Mouse (Mus musculus) cerebellum, postnatal 10 days (tissue): ENCODE results near the gene Wdr5.
"Not testable (repeated sequence)": the region's sequence is repeated elsewhere in the genome, so short reads cannot be mapped to it uniquely, and the experiment has no call there.

Experiments
- DNase-seq, 2 experiments: peaks; one replicate each; pipeline ENCODE4 v3.0.0; 2021; ENCODE audit warnings: mixed read lengths in 2 of 2

The Wdr5 gene

GRCm38 (mm10) chr2:27504113-27504885, 10.7 kb upstream of the Wdr5 start:
- no peak for DNase-seq

DNA sequence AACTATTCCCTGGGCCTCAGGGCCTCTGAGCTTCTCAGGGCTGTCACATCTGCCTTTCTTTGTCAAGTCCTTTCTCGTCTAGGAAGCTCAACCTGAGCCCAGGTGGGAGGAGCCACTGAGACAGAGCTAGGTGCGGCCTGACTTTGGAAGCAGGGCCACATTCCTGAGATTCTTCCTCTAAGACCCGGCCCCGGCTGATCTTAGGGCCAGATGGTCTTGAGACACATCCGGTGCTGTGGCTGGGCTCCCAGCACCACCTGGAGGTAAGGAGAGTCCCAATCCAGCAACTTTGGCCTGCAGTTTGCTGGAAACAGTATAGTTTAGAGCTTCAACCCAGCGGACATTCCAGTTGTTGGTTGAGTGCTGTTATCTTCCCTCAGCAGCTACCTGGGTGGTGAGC, 9.4 kb upstream of the Wdr5 start:
- DNase-seq = no peak

- not testable (repeated sequence) for DNase-seq
Observed at GRCm38 (mm10) chr2:27506658-27507057, 8.3 kb upstream of the Wdr5 start.

DNA sequence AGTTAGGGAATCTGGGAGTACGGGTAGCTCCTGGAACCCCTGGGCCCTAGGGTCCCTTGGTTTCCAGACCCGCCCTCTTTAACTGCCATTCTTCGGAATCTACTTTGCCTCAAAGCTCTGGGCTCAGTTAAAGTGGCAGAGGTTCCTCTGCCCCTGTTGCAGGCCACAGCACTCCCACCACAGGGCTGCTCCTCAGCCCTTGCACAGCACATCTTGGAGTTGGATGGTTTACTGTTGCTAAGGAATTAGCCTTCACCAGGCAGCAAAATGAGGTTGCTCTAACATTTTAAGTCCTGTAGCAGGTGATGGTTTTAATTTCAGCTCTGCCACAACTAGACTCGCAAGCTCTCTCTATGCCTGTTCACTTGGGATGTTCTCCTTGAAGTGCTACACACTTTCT, 7.4 kb upstream of the Wdr5 start, which contains the start of gene Brd3:
Gene Brd3, minus strand, starts transcription at position 101 of the 400 bp plus-strand sequence.
- DNase-seq = no peak

DNA sequence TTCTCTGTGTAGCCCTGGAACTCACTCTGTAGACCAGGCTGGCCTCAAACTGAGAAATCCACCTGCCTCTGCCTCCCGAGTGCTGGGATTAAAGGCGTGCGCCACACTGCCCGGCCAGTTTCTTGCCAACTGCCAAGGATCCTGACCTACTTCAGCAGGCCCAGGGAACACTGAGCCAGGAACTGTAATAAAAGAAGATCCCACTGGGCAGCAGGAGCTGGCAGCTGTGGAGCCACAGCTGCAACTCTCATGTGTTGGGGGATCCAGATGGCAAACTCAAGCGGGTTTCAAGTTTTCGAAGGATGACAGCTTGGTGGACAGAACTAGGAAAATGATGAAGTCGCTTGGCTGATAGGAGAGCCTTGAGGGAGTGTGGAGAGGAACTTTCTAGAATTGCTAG, 4.3 kb upstream of the Wdr5 start:
- DNase-seq = no peak

- no peak for DNase-seq
Observed at GRCm38 (mm10) chr2:27512909-27513308, 2.0 kb upstream of the Wdr5 start.

DNA sequence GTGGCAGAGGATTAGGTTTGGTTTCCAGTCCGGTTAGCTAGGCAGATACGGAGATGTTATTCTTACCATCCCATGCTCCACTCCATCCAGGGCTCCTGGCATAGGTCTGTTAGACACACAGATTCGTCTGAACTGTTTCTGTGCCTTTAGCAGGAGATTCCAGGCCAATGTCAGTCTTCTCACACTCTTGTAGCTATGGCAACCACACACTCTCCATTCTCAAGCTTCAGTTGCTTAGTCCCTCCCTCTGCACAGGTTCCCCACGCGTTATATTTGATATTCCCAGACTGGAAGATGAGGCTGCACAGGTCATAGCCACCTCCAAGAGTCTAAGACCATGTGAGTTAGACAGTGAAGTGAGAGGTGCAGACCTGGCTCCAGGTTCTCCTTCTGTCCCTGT, 1.1 kb upstream of the Wdr5 start:
- DNase-seq = no peak

- DNase-seq = peak; percentile 23 to 42
Observed at GRCm38 (mm10) chr2:27515341-27516166, 597 bp downstream of the Wdr5 start.

DNA sequence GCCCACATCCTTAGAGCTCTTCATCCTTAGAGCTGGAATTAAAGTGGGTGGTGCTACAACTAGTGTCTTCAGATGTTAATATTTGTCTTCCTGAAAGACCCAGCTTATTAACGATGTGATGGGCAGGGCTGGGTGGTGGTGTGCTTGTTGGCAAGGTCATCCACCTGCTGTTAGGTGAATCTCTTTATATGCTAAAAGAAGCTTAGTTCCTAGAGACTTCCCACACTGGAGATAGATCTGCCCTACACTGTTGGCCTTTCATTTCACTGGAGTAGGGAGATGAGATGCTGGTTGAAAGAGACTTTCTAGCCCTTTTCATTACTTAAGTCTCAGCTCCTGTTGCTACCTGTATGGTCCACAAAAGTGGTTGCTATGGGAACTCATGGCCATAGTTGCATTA, 1.3 kb downstream of the Wdr5 start:
- DNase-seq = no peak

DNA sequence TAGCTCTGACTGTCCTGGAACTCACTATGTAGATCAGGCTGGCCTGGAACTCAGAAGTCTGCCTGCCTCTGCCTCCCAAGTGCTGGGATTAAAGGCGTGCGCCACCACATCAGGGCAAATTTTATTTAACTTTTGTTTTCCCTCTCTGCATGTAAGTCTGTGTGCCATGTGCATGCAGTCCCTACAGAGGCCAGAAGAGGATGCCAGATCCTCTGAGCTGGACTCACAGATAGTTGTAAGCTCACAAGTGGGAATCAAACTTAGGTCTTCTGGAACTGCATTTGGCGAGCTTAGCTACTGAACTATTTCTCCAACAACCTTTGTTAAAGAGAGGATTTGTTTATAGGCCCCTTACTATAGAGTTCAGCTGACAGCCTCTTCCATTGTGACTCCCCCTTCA, 3.3 kb downstream of the Wdr5 start:
- DNase-seq = no peak

DNA sequence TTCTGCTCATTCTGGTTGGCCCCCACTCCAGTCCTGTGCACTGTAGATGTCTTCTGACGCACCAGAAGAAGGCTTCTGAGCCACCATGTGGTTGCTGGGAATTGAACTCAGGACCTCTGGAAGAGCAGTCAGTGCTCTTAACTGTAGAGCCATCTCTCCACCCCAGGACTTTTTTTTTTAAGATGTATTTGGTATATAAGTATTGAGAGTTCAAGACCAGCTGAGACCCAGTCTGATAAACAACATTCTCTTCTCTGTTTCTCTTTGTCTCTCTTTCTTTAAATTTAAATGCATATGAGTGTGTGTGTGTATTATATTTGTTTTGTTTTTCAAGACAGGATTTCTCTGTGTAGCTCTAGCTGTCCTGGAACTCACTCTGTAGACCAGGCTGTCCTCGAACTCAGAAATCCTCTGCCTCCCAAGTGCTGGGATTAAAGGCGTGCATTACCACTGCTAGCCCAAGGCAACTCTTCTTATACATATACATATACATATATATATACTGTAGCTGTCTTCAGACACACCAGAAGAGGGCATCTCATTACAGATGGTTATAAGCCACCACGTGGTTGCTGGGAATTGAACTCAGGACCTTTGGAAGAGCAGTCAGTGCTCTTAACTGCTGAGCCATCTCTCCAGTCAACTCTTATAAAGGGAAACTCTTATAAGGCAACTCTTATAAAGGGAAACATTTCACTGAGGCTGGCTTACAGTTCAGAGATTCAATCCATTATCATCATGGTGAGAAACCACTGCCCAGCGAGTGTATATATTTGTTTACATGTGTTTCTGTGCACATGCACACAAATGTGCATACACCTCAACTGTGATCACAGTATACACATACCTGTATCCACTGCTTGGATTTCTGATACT, 23.7 kb downstream of the Wdr5 start:
- not testable (repeated sequence) for DNase-seq

DNA sequence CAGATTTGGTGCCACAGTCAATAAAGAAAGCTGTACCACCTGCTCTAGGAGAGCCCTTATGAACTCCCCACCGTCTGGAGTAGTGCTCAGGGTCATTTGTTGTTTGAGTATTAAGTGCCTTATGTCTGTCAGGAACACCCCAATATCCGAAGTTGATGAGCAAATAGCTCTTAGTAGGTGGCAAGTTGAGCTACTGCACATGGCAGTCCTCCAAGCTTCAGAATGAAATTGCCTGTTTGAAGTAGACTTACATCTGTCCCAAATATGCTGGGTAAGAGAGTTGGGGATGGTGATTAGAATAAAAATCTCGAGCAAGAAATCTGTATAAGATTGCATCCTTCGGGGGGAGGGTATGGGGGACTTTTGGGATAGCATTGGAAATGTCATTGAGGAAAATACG, 24.4 kb downstream of the Wdr5 start:
- DNase-seq = peak; percentile 27 to 60

DNA sequence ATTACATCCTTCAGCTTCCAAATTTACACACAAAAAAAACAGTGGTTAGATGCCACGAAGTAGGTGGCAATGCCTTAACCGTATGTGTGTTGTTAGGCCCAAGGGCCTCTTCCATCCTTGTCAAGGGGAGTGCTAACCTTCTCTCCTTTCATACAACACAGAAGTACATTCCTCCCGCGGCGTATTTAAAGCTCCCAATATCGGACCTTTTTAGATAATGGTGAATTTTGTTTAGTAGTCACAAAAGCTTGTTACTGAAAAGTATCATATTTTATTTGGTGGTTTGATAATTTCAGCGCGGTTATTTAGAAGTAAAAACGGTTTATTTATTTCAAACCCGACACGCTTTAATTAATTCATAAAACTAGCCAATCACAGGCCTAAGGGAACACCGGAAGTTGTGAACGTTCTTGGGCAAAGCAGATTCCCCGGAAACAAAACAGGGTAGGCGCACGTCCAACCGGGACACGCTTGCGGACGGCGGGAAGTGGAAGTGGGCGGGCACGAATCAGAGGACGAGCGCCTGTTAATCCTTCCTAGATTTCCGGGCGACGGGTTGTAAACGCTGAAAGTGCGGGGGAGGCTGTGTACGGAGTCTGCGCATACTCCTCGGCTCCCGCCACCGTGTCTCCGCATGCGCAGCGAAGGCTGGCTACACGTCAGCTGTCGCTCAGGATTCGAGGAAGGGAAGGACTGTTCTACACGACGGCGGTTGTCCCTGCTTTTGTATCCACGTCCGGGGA, 25.0 kb downstream of the Wdr5 start:
- DNase-seq = peak; percentile 99

GRCm38 (mm10) chr2:27540515-27540836, 25.5 kb downstream of the Wdr5 start:
- no peak for DNase-seq

GRCm38 (mm10) chr2:27541225-27541624, 26.3 kb downstream of the Wdr5 start:
- DNase-seq = no peak

- DNase-seq = no peak
Observed at GRCm38 (mm10) chr2:27544613-27545012, 29.7 kb downstream of the Wdr5 start.

DNA sequence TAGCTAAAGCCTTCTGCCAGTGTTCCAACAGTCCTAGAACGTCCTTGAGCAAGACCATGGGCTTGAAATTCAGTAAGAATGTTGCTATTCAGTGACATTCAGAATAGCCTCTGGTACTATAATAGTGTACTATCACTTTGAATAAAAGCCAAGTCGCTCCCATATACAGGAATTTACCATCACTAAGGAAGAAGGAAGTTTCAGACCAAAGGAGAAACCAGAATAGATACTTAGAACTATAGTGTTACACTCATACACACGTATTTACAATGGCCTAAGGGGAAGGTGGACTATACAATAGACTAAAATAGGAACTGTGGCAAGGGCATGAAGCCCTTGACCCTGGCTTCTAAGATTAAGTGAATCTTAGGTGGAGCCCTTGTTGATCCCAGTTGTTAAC, 30.6 kb downstream of the Wdr5 start:
- DNase-seq = not testable (repeated sequence)

DNA sequence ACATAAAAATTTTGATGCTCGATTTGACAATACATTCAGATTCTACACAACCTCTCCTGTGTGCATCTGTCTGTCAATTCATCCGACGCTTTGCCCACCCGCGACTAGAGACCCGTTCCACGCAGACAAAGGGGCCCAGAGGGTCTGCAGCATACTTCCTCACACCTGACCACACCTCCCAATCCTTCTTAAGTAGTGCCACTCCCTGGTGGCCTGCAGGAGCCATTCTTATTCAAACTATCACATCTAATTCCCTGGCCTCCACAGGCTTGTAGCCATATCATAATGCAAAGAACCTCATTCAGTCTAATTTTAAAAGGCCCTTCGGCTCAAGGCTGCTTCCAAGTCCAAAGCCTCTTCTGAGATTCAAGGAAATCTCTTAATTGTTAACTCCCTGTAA, 31.1 kb downstream of the Wdr5 start:
- DNase-seq = not testable (repeated sequence)

DNA sequence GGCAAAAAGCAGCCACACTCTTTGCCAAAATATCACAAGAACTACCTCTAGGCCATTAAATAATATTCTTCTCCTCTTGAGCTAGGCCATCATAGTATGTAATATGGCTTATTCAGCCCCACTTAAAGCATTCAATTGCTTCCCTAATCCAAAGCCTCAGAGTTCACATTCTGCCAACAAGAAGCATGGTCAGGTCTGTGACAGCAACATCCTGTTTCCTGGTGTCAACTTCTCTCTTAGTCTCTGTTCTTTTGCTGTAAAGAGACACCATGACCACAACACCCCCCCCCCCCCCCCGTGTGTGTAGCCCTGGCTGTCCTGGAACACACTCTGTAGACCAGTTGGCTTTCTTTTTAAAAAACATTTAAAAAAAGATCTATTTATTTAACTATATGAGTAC, 32.4 kb downstream of the Wdr5 start:
- no peak for DNase-seq

DNA sequence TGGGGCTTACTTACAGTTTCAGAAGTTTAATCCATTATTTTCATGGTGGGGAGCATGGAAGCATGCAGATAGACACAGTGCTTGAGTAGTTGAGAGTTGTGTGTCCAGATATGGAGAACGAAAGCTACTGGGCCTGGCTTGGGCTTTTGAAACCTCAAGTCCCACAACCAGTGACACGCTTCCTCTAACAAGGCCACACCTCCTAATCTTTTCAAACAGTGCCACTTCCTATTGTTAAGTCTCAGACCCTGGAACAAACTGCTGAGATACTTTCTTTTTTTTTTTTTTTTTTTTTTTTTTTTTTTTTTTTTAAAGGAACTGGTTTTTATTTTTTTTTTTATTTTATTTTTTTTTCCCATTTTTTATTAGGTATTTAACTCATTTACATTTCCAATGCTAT, 33.0 kb downstream of the Wdr5 start:
- no peak for DNase-seq

- DNase-seq = no peak
Observed at GRCm38 (mm10) chr2:27548664-27549369, 33.9 kb downstream of the Wdr5 start.
